Mouse (Mus musculus) kidney, postnatal 10 days (tissue): ENCODE measurements around the gene Plch1.

Experiments used
- DNase-seq: peaks from one replicate; pipeline ENCODE4 v3.0.0; 2021; ENCODE audit warnings: mixed read lengths

The Plch1 gene

GRCm38 (mm10) chr3:63899309-63899695 lies at the start of gene Plch1:
Gene Plch1, minus strand, starts transcription at chr3:63899472.
- DNase-seq, result peak; percentile 79

- DNase-seq, result peak; percentile 11
These were observed 42.1 kb upstream of the Plch1 start for GRCm38 (mm10) chr3:63941204-63941850.

DNA sequence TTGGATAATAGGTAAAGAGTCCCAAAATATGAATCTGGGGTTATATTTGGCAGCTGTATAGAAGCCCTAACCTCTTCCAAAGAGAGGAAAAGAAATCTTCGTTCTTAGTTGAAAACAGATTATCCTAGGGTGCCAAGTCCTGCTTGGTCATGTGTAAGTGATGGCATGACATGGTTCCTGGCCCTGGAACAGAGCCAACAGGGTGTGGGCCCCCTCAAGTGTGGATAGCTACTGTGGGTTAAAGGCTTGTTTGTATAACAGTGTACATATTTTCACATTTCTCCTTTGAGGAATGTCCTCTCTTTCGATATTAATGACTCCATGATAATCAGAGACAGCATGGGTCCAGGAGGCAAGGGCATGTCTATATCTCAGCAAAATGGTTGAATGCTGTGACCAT lies 39.7 kb upstream of the Plch1 start:
- peak; percentile 32 for DNase-seq

GRCm38 (mm10) chr3:63928878-63929859 lies 29.9 kb upstream of the Plch1 start, which contains the start of gene E130311K13Rik:
Gene E130311K13Rik, minus strand, starts transcription at chr3:63929472.
- peak; percentile 96 for DNase-seq

- DNase-seq, result peak; percentile 39
These were observed 20.4 kb upstream of the Plch1 start for GRCm38 (mm10) chr3:63919634-63920033.

DNA sequence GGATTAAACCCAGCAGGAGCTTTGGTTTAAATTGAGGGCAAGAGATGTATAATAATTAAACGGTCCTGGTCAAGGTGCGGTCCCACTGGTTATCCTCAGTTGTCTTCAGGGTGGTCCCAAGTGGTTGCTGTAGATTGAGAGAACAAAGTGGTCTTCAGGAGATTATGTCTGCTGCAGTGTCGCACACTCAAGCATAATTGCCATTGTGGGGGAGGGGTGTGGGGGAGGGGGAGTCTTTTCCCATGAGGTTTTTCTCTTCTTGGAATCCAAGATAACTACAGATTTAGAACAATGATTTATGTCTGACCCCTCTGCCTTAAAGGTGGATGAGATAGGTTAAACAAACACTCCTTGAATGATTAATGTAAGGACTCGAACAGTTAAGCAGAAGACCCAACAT lies 11.0 kb upstream of the Plch1 start:
- no peak for DNase-seq

GRCm38 (mm10) chr3:63905241-63905640 lies 6.0 kb upstream of the Plch1 start:
- peak; percentile 45 for DNase-seq

- DNase-seq, result no peak
These were observed 4.9 kb upstream of the Plch1 start for GRCm38 (mm10) chr3:63904157-63904556.

DNA sequence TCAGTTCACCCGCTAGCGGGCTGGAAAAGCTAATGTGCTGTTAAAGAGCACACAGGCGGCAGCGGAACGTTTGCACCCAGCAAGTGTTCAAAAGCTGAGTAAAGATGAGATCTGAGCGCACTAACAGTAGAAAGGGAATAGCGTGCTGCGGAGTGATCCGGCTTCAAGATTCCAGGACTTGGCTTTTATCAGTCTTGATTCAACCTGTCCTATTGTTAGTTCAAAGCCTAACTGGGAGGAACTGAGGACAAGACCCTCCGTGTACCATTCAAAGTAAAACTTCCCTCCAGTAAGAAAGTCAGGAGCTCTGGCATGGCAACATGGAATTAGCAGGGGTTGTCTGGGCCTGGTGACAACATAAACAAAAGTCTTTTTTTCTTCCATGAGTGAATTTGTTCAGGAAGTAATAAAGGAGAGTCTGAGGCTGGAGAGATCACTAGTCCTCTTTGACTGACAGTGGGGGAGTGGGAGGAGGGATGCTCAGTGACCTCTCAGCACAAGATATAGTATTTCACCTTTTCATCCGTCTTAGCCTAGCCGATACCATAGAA lies 824 bp upstream of the Plch1 start:
- peak; percentile 7 for DNase-seq

DNA sequence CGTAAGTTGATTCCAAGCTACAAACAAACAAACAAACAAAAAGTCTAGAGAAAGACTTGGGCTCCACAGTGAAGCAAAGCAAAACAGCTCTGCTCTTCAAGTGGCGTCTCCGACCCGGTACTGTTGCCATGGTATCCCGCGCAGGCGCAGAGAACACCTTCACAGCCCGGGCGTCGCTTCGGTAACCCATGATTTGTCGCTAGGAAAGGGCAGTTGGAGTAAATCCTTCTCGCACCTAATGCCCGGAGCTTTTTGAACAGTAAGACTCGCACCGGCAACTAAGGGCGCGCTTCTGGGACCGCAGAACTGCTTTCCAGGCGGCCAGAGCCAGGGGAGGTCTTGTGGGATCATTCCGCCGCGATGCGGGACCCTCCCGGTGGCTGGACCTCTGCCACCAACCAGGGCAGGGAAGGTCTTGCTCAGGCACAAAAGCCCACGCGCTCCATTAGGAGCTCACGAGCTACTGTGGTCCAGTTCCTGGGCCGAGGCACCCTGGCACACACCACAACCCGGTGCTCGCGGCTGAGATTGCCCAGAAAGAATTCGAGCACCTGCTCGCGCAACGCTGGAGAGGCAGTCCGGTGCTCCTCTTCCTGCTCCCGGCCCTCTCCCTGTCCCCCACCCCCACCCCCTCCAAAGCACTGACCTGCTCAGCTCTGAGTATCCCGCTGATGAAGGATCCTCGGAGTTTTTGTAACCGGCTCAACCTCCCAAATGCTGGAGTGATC lies 527 bp downstream of the Plch1 start:
- peak; percentile 91 for DNase-seq

DNA sequence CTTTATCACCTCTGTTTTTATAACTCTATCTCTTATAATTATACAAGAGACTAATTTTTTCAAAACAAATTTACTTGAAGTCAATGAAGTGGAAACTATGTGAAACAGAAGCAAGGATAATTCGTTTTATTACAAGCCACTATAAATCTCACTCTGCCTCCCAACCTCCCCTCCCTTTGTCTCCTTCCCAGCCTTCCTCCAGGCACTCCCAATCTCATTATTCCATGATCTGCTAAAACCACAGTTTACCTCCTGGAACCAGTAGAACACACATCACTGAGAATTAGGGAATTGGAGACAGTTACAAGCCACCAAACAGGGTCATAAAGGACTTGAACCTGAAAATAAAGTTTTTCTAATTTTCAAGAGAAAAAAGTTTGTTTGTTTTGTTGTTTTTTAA lies 2.1 kb downstream of the Plch1 start:
- no peak for DNase-seq

- DNase-seq, result no peak
These were observed 3.0 kb downstream of the Plch1 start for GRCm38 (mm10) chr3:63896303-63896702.

DNA sequence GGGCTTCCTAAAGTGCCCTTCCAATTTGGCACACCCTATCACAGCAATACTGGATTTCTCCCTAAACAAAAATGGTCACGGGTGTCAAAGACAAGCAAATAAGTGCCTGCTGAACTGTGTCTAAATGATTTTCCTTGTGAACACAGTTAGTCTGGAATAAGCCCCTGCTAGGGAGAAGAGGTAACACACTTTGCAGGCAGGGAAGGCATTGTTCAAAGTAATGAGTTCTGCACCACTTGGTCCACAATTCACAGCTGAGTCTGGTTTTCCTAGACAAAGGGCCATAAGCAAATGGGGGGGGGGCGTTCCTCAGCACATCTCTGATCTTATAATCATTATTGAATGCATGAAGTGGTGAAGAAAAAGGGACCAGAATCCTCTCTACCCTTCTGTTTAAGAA lies 3.5 kb downstream of the Plch1 start:
- DNase-seq, result no peak

DNA sequence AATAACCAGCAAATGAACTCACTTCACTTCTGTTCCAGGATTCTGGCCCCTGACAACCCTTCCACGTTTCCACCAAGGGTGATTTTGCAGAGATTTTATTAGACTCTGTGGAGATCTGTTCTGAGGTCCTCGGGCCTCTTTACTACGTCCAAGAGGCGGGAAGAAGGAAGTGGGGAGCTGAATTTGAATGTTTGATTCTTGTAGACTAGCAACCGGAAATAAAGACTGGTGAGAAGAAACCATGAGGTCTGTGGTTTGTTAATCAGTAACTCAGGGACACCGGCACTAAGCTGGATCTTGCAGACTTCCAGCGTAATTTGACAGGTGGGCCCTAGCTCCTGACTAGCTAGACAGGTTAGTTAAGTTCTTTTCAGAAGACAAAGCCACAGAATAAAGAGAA lies 5.6 kb downstream of the Plch1 start:
- DNase-seq, result peak; percentile 33

- DNase-seq, result no peak
These were observed 7.1 kb downstream of the Plch1 start for GRCm38 (mm10) chr3:63892154-63892553.

GRCm38 (mm10) chr3:63881065-63881464 lies 18.2 kb downstream of the Plch1 start:
- no peak for DNase-seq

- no peak for DNase-seq
These were observed 20.1 kb downstream of the Plch1 start for GRCm38 (mm10) chr3:63878995-63879666.

GRCm38 (mm10) chr3:63872818-63873217 lies 26.5 kb downstream of the Plch1 start:
- DNase-seq, result no peak

GRCm38 (mm10) chr3:63871249-63871648 lies 28.0 kb downstream of the Plch1 start:
- no peak for DNase-seq

DNA sequence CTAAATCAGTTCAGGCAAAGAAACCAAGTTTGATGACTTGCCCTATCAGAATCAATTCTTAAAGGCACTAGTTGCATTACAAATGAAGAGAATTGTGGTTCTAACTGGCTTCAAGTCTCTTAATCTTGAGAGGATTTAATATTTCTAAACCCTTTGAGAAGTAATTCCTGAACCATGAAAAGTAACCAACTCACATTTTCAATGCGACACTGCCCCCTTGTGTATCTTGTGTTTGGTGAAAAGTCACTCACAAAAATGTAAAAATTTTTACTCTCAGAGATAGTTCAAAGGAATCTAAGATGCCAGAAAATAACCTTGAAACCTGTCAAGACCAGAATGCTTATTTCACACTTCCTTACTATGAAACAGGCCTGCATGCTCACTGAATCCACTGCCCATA lies 31.0 kb downstream of the Plch1 start:
- DNase-seq, result peak; percentile 71

- no peak for DNase-seq
These were observed 34.2 kb downstream of the Plch1 start for GRCm38 (mm10) chr3:63865069-63865468.

DNA sequence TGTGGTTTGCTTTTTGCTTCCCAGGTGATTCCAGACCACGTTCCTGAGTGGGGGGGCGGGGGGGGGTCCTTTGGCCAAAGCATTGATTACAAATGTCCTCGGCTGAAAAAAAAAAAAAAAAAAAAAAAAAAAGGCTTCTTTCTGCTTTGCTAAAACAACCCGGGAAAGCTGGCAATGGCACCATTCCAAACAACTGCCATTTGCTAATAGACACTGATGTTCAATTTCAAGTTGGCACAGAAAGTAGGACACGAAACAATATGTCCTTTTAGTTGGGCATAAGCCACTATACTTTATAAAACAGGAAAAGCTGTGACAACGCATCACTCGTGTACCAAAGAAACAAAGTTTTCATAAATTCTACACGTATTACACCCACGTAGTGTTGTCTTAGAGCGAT lies 36.6 kb downstream of the Plch1 start:
- DNase-seq, result no peak
